Mouse (Mus musculus): ENCODE results near the gene Dcdc2a. TPM values are rescaled to one million over a fixed set of nuclear protein-coding genes. Genes with fewer than 3 reads are reported as not detected.
A peak's percentile ranks its signal among the peaks of the same experiment; 100 is the strongest.

The Dcdc2a gene
- total RNA-seq (2021) = 0.04 and 0.33 TPM in 2 replicates
- long read RNA-seq, experiment 1, partial matches to known transcripts = 0 of 1 reads
- long read RNA-seq, experiment 1, other reads (novel, unspliced or antisense) = 1 of 1 reads
- long read RNA-seq, experiment 2 = 0 reads

GRCm38 (mm10) chr13:25055873-25056667 is at the start of gene Dcdc2a:
TSS of gene Dcdc2a (plus strand) at chr13:25056004.
- peak; percentile 26 for DNase-seq

GRCm38 (mm10) chr13:25007115-25007514 is 48.7 kb upstream of the Dcdc2a start:
- DNase-seq = peak; percentile 60

GRCm38 (mm10) chr13:25018316-25018715 is 37.5 kb upstream of the Dcdc2a start:
- no peak for DNase-seq

- peak; percentile 94 for DNase-seq
Observed at GRCm38 (mm10) chr13:25019793-25020539, 35.8 kb upstream of the Dcdc2a start, which contains the start of gene Mrs2. TSS of gene Mrs2 (minus strand) at chr13:25020379.

GRCm38 (mm10) chr13:25020540-25020892 is 35.3 kb upstream of the Dcdc2a start:
- peak; percentile 46 for DNase-seq

- peak; percentile 24 for DNase-seq
Observed at GRCm38 (mm10) chr13:25022386-25022785, 33.4 kb upstream of the Dcdc2a start.

- DNase-seq = no peak
Observed at GRCm38 (mm10) chr13:25023129-25023528, 32.7 kb upstream of the Dcdc2a start.

- peak; percentile 68 for DNase-seq
Observed at GRCm38 (mm10) chr13:25024655-25025054, 31.1 kb upstream of the Dcdc2a start.

- DNase-seq = no peak
Observed at GRCm38 (mm10) chr13:25026409-25027113, 29.2 kb upstream of the Dcdc2a start.

GRCm38 (mm10) chr13:25027114-25027425 is 28.7 kb upstream of the Dcdc2a start:
- no peak for DNase-seq

GRCm38 (mm10) chr13:25039488-25039887 is 16.3 kb upstream of the Dcdc2a start:
- no peak for DNase-seq

GRCm38 (mm10) chr13:25052671-25053070 is 3.1 kb upstream of the Dcdc2a start:
- DNase-seq = no peak

- DNase-seq = peak; percentile 74
Observed at GRCm38 (mm10) chr13:25055111-25055554, 671 bp upstream of the Dcdc2a start.

GRCm38 (mm10) chr13:25066659-25067058 is 10.9 kb downstream of the Dcdc2a start:
- DNase-seq = no peak

GRCm38 (mm10) chr13:25067183-25067582 is 11.4 kb downstream of the Dcdc2a start:
- no peak for DNase-seq

- no peak for DNase-seq
Observed at GRCm38 (mm10) chr13:25069765-25070164, 14.0 kb downstream of the Dcdc2a start.

- DNase-seq = no peak
Observed at GRCm38 (mm10) chr13:25070791-25071190, 15.0 kb downstream of the Dcdc2a start.

- peak; percentile 6 for DNase-seq
Observed at GRCm38 (mm10) chr13:25077262-25077661, 21.5 kb downstream of the Dcdc2a start.

GRCm38 (mm10) chr13:25083144-25083572 is 27.4 kb downstream of the Dcdc2a start:
- DNase-seq = peak; percentile 10

GRCm38 (mm10) chr13:25085147-25085546 is 29.3 kb downstream of the Dcdc2a start:
- peak; percentile 27 for DNase-seq

GRCm38 (mm10) chr13:25091347-25091746 is 35.5 kb downstream of the Dcdc2a start:
- no peak for DNase-seq

GRCm38 (mm10) chr13:25093776-25094175 is 38.0 kb downstream of the Dcdc2a start:
- peak; percentile 9 for DNase-seq

- DNase-seq = no peak
Observed at GRCm38 (mm10) chr13:25094381-25094780, 38.6 kb downstream of the Dcdc2a start.

Measured in adrenal gland, postnatal 14 days (tissue).